Mouse (Mus musculus) cortical plate, adult 2 months (tissue): ENCODE results near the gene Nfya.

Source experiments
- CTCF ChIP-seq: fragments of 200-500 bp; IDR thresholded peaks from 2 replicates; pipeline ENCODE4 v1.5.1; 2011; ENCODE audit warnings: mild to moderate bottlenecking, control low read depth, low read length; ENCODE audit not compliant: insufficient read depth; ENCODE audit errors: extremely low read depth
- POLR2A ChIP-seq: fragments of 200-500 bp; IDR thresholded peaks from 2 replicates; pipeline ENCODE4 v1.6.1; 2011; ENCODE audit warnings: mild to moderate bottlenecking, low read length, control low read depth; ENCODE audit not compliant: insufficient read depth; ENCODE audit errors: extremely low read depth

DNA sequence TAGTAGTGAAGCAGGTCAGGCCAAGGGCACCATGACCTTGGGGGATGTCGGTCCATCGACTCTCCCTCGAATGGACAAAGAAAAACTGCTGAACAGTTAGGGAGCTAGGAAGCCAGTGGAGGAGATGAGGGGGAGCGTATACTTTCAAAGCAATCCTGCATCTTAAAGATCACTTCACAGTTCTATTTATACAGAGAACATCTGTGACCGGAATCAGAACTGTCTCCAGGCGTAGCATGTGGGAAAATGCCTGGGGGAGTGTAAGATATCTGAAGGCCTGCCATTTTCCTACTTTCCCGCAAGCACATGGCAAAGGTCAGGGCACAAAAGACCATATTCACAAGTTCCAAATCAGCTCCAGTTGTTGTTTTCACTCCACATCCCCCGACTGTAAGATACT lies 36.7 kb downstream of the Nfya start:
- TF ChIP-seq CTCF = no peak
- TF ChIP-seq POLR2A = no peak
